In the genomic region with DNA sequence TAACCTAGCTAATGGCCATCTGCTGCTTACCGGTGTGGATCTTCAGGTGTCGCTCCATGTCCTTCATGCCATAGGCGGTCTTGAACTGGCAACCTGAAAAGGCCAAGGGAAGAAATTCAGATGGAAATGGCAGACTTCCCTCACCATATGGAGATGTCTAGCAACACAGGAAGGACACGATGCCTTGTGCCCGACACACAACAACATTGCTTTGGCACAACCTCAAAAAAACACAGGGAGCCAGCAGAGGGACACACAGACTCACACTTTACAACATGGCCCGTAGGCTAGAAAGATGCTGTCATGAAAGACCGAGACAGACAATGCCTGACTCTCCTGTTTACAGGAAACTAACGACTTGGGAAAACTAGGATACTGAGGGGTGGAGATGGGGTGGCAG, we compare ENCODE assay signal across 22 mouse cellular contexts. TPM values are rescaled to one million over a fixed set of nuclear protein-coding genes. Genes with fewer than 3 reads are reported as not detected.
A peak's percentile ranks its signal among the peaks of the same experiment; 100 is the strongest.
DNase-seq lines count a peak whose midpoint lies in the region; ATAC-seq and TF ChIP-seq lines count a peak whose summit lies in the region.
"Had no signal": no experiment of that assay in that cellular context is flagged by ENCODE, and none has a peak within 500 bp of the region (broad histone marks: within the 10 kb centered on the region; RNA-seq: fewer than 3 reads in every experiment).

No protein-coding gene starts in this region.

- peaks cover 38% of the 10 kb centered on the region for H3K36me3 ChIP-seq in forebrain, embryonic 14.5 days (ENCODE audit: control insufficient read depth, insufficient read depth, low read length)
- peaks cover 88% of the 10 kb centered on the region for H3K36me3 ChIP-seq in forebrain, embryonic 10.5 days (replicated peaks)
- peaks cover 75% of the 10 kb centered on the region for H3K36me3 ChIP-seq in hindbrain, embryonic 13.5 days
- H3K36me3 ChIP-seq in hindbrain, embryonic 14.5 days (replicated peaks; ENCODE audit: control insufficient read depth, insufficient read depth): peaks cover 66% of the 10 kb centered on the region

- H3K9me3 ChIP-seq in forebrain, embryonic 14.5 days (replicated peaks; ENCODE audit: control insufficient read depth, low read length): no peaks in the 10 kb centered on the region
- H3K9me3 ChIP-seq in forebrain, embryonic 10.5 days: no peaks in the 10 kb centered on the region
- no peaks in the 10 kb centered on the region for H3K9me3 ChIP-seq in hindbrain, embryonic 13.5 days
- no peaks in the 10 kb centered on the region for H3K9me3 ChIP-seq in hindbrain, embryonic 14.5 days (ENCODE audit: control insufficient read depth, low read length)
- H3K9me3 ChIP-seq: embryonic facial prominence, embryonic 10.5 days; embryonic facial prominence, embryonic 13.5 days had no signal

- H3K4me3 ChIP-seq in forebrain, embryonic 14.5 days (ENCODE audit: low read depth, low read length): no peak overlapping the region
- H3K4me3 ChIP-seq in forebrain, embryonic 10.5 days: no peak overlapping the region
- no peak overlapping the region for H3K4me3 ChIP-seq in hindbrain, embryonic 13.5 days
- no peak overlapping the region for H3K4me3 ChIP-seq in hindbrain, embryonic 14.5 days (replicated peaks; ENCODE audit: low read length)
- no peak overlapping the region for H3K4me3 ChIP-seq in layer of hippocampus, adult 2 months
- H3K4me3 ChIP-seq: embryonic facial prominence, embryonic 10.5 days; embryonic facial prominence, embryonic 13.5 days; erythroblast, embryonic 14.5 days; gastrocnemius, adult 2 months had no signal

- 82% methylated on average over 8 of the region's 8 CpGs for WGBS in forebrain, embryonic 14.5 days
- 95% methylated on average over 8 of the region's 8 CpGs for WGBS in forebrain, embryonic 10.5 days
- WGBS in hindbrain, embryonic 13.5 days: 93% methylated on average over 8 of the region's 8 CpGs
- 89% methylated on average over 8 of the region's 8 CpGs for whole genome bisulfite sequencing in hindbrain, embryonic 14.5 days

- TF ChIP-seq CTCF in layer of hippocampus, adult 2 months (conservative IDR thresholded peaks at IDR 0.05): no peak

- H3K4me2 ChIP-seq in forebrain, embryonic 14.5 days (ENCODE audit: low read length): no peak overlapping the region
- H3K4me2 ChIP-seq in hindbrain, embryonic 13.5 days: no peak overlapping the region
- H3K4me2 ChIP-seq in hindbrain, embryonic 14.5 days (replicated peaks): no peak overlapping the region
- H3K4me2 ChIP-seq: embryonic facial prominence, embryonic 13.5 days; heart, embryonic 11.5 days had no signal

- H3K27me3 ChIP-seq in forebrain, embryonic 14.5 days (replicated peaks; ENCODE audit: control insufficient read depth, insufficient read depth, low read length): no peaks in the 10 kb centered on the region
- no peaks in the 10 kb centered on the region for H3K27me3 ChIP-seq in forebrain, embryonic 10.5 days (ENCODE audit: poor library complexity, severe bottlenecking)
- H3K27me3 ChIP-seq in hindbrain, embryonic 13.5 days: no peaks in the 10 kb centered on the region
- H3K27me3 ChIP-seq in hindbrain, embryonic 14.5 days (ENCODE audit: control insufficient read depth, insufficient read depth, low read length): no peaks in the 10 kb centered on the region
- H3K27me3 ChIP-seq: embryonic facial prominence, embryonic 13.5 days had no signal

- ATAC-seq in forebrain, embryonic 14.5 days: no peak
- ATAC-seq in hindbrain, embryonic 13.5 days (ENCODE audit: low FRiP score): no peak
- ATAC-seq in hindbrain, embryonic 14.5 days (ENCODE audit: low FRiP score): no peak
- ATAC-seq: CD4-positive, CD25-positive, alpha-beta regulatory T cell, adult 4 months; intestine, postnatal 0 days had no signal

- H3K27ac ChIP-seq in forebrain, embryonic 14.5 days (ENCODE audit: low read depth, low read length): peak overlapping the region; percentile 77; the same call in 1 of the 2 replicates
- H3K27ac ChIP-seq in forebrain, embryonic 10.5 days: no peak overlapping the region
- H3K27ac ChIP-seq in hindbrain, embryonic 13.5 days: 0 out of 2 replicates have a peak overlapping the region, but pooled peaks have one; percentile 6
- H3K27ac ChIP-seq in hindbrain, embryonic 14.5 days: no peak overlapping the region; the same call in 1 of the 2 replicates
- peak overlapping the region; percentile 28; the same call in 1 of the 2 replicates for H3K27ac ChIP-seq in layer of hippocampus, adult 2 months
- H3K27ac ChIP-seq: embryonic facial prominence, embryonic 10.5 days; embryonic facial prominence, embryonic 13.5 days; gastrocnemius, adult 2 months had no signal

- no peak overlapping the region for H3K9ac ChIP-seq in forebrain, embryonic 14.5 days (ENCODE audit: low read length)
- no peak overlapping the region for H3K9ac ChIP-seq in hindbrain, embryonic 13.5 days
- H3K9ac ChIP-seq in hindbrain, embryonic 14.5 days: no peak overlapping the region
- H3K9ac ChIP-seq: embryonic facial prominence, embryonic 13.5 days had no signal

- H3K4me1 ChIP-seq in forebrain, embryonic 14.5 days (ENCODE audit: control insufficient read depth, insufficient read depth, low read length): no peaks in the 10 kb centered on the region
- H3K4me1 ChIP-seq in forebrain, embryonic 10.5 days: no peaks in the 10 kb centered on the region
- no peaks in the 10 kb centered on the region for H3K4me1 ChIP-seq in hindbrain, embryonic 13.5 days (replicated peaks)
- H3K4me1 ChIP-seq in hindbrain, embryonic 14.5 days (replicated peaks; ENCODE audit: control insufficient read depth, insufficient read depth, low read length): no peaks in the 10 kb centered on the region
- H3K4me1 ChIP-seq: embryonic facial prominence, embryonic 10.5 days; embryonic facial prominence, embryonic 13.5 days had no signal

- DNase-seq in forebrain, embryonic 14.5 days (ENCODE audit: low spot score): peak; percentile 30
- no peak for DNase-seq in forebrain, embryonic 10.5 days (ENCODE audit: extremely low spot score, low spot score)
- DNase-seq in hindbrain, embryonic 14.5 days (ENCODE audit: low spot score): no peak
- no peak for DNase-seq in layer of hippocampus, adult 2 months (ENCODE audit: low spot score in 2 of 2)
- no peak for DNase-seq in layer of hippocampus, postnatal 10 days (ENCODE audit: low spot score in 2 of 2)
- DNase-seq: adrenal gland, adult 2 months; adrenal gland, postnatal 25 days; cerebellum, adult 2 months; cerebellum, adult 9-11 months; cerebellum, postnatal 36 days; embryo, embryonic 11 days; gastrocnemius, adult 2 months; gastrocnemius, postnatal 14 days; heart, adult 11 months; kidney, adult 2 months had no signal

RNA-seq across cellular contexts. Expression of a gene that starts 15.4 kb away (rescaled TPM):
- polyA plus RNA-seq in forebrain, embryonic 14.5 days (2014; fragmentation: Nextera tagmentation; extraction: Ambion mirVana): 29.7 and 36.6 TPM in 2 replicates
- polyA plus RNA-seq in forebrain, embryonic 10.5 days (2016; fragmentation: Nextera tagmentation; extraction: Ambion mirVana): 35.4 and 40.1 TPM in 2 replicates
- polyA plus RNA-seq in hindbrain, embryonic 13.5 days (2015; fragmentation: Nextera tagmentation; extraction: Ambion mirVana): 28.7 and 30.2 TPM in 2 replicates
- 27.3 and 29.7 TPM in 2 replicates for polyA plus RNA-seq in hindbrain, embryonic 14.5 days (2014; fragmentation: Nextera tagmentation; extraction: Ambion mirVana)
- 10 to 100 TPM; 17.0 to 17.6 TPM for total RNA-seq in layer of hippocampus, adult 2 months (2021)
- total RNA-seq in layer of hippocampus, postnatal 10 days (2021): 10 to 100 TPM; 19.3 to 19.8 TPM

Comparison
In these comparisons a context has a peak if more than half of its experiments do, and no peak if none do; other contexts are left out.
1. H3K27ac ChIP-seq: peak in forebrain, embryonic 14.5 days (single experiment), hindbrain, embryonic 13.5 days (single experiment) and layer of hippocampus, adult 2 months (single experiment); none in forebrain, embryonic 10.5 days (single experiment) and hindbrain, embryonic 14.5 days (single experiment).